Mouse (Mus musculus): ENCODE results near the gene Smdt1. TPM values are rescaled to one million over a fixed set of nuclear protein-coding genes. Genes with fewer than 3 reads are reported as not detected.

Gene Smdt1
- polyA plus RNA-seq, 1 experiment from 2014 or later = 175 TPM

- no peaks in the 10 kb centered on the region for H3K36me3 ChIP-seq (ENCODE audit: control insufficient read depth, insufficient read depth)
- H3K4me1 ChIP-seq (ENCODE audit: control insufficient read depth, low read depth, low read length) = no peaks in the 10 kb centered on the region
- H3K4me3 ChIP-seq (ENCODE audit: low read depth, low read length) = no peak overlapping the region
- no peak overlapping the region for H3K4me2 ChIP-seq (ENCODE audit: low read depth, low read length)
- H3K27me3 ChIP-seq (ENCODE audit: control insufficient read depth, insufficient read depth, low read depth, low read length) = no peaks in the 10 kb centered on the region
- no peak overlapping the region for H3K27ac ChIP-seq (ENCODE audit: low read length)
- no peaks in the 10 kb centered on the region for H3K9me3 ChIP-seq (replicated peaks; ENCODE audit: control insufficient read depth, low read length)
- ATAC-seq (ENCODE audit: low read depth) = no peak
- H3K9ac ChIP-seq (ENCODE audit: low read depth, low read length) = no peak overlapping the region
- WGBS (ENCODE audit: insufficient replicate concordance) = 79% methylated on average over 5 of the region's 5 CpGs
Observed at GRCm38 (mm10) chr15:82374437-82374836, 35.7 kb downstream of the Smdt1 start.

DNA sequence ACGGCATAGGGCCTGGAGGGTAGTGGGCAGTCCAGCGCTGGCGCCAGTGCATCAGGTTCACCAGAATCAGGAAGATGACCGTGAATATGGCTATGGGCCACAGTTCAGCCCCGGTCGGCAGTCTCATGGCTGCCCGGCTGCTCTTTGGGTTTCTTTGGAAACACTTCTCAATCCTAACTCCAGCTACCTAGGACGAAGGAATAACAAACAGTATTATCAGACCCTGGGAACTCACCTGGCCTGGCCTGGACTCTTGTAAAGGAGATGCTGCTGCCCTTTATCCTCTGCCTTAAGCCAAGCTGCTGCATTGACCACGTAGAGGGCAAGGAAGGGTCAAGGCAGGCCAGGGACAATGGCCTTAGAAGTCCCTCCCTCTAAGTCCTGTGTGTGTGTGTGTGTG is 37.1 kb downstream of the Smdt1 start:
- Histone ChIP-seq H3K4me2 (ENCODE audit: low read depth, low read length) (no peak overlapping the region), H3K9ac (ENCODE audit: low read depth, low read length) (no peak overlapping the region), H3K9me3 (replicated peaks; ENCODE audit: control insufficient read depth, low read length) (no peaks in the 10 kb centered on the region), H3K27ac (ENCODE audit: low read length) (no peak overlapping the region), H3K27me3 (ENCODE audit: control insufficient read depth, insufficient read depth, low read depth, low read length) (no peaks in the 10 kb centered on the region), H3K4me3 (ENCODE audit: low read depth, low read length) (no peak overlapping the region), H3K4me1 (ENCODE audit: control insufficient read depth, low read depth, low read length) (no peaks in the 10 kb centered on the region; the same call in none of the 2 replicates), H3K36me3 (ENCODE audit: control insufficient read depth, insufficient read depth) (no peaks in the 10 kb centered on the region)
- no peak for ATAC-seq (ENCODE audit: low read depth)
- 73% methylated on average over 9 of the region's 9 CpGs for WGBS (ENCODE audit: insufficient replicate concordance)

GRCm38 (mm10) chr15:82376393-82377138 is 37.8 kb downstream of the Smdt1 start:
- Histone ChIP-seq H3K4me1 (ENCODE audit: control insufficient read depth, low read depth, low read length) (no peaks in the 10 kb centered on the region; the same call in none of the 2 replicates), H3K9me3 (replicated peaks; ENCODE audit: control insufficient read depth, low read length) (no peaks in the 10 kb centered on the region), H3K9ac (ENCODE audit: low read depth, low read length) (no peak overlapping the region), H3K27ac (ENCODE audit: low read length) (no peak overlapping the region), H3K36me3 (ENCODE audit: control insufficient read depth, insufficient read depth) (no peaks in the 10 kb centered on the region), H3K4me2 (ENCODE audit: low read depth, low read length) (no peak overlapping the region), H3K4me3 (ENCODE audit: low read depth, low read length) (no peak overlapping the region), H3K27me3 (ENCODE audit: control insufficient read depth, insufficient read depth, low read depth, low read length) (no peaks in the 10 kb centered on the region)
- WGBS (ENCODE audit: insufficient replicate concordance) = 65% methylated on average over 17 of the region's 17 CpGs
- ATAC-seq (ENCODE audit: low read depth) = no peak

DNA sequence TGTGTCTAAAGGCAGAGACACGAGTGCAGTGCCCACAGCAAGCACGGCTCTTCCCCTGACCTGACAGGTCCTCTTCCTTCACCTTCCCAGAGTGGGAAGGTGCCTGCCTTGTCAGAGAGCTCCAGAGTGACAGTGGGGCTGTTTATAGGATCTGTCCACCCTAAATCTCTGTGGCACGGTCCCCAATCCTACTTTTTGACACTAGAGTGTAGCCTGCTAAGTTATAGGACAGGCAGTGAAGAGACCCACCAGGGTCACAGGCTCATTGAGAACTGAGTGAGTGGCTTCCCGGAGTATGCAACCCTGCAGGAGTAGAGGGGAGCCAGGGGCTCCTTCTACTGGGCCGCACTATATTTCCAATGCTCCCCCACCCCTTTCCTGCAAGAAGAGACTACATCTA is 38.9 kb downstream of the Smdt1 start:
- Histone ChIP-seq H3K9me3 (replicated peaks; ENCODE audit: control insufficient read depth, low read length) (no peaks in the 10 kb centered on the region), H3K4me2 (ENCODE audit: low read depth, low read length) (peak overlapping the region; percentile 46; the same call in 1 of the 2 replicates), H3K27ac (ENCODE audit: low read length) (peak overlapping the region; percentile 4; the same call in 1 of the 2 replicates), H3K4me1 (ENCODE audit: control insufficient read depth, low read depth, low read length) (no peaks in the 10 kb centered on the region; the same call in none of the 2 replicates), H3K27me3 (ENCODE audit: control insufficient read depth, insufficient read depth, low read depth, low read length) (no peaks in the 10 kb centered on the region), H3K9ac (ENCODE audit: low read depth, low read length) (no peak overlapping the region), H3K36me3 (ENCODE audit: control insufficient read depth, insufficient read depth) (no peaks in the 10 kb centered on the region), H3K4me3 (ENCODE audit: low read depth, low read length) (no peak overlapping the region)
- no peak for ATAC-seq (ENCODE audit: low read depth)
- WGBS (ENCODE audit: insufficient replicate concordance) = 50% methylated on average over 5 of the region's 5 CpGs

GRCm38 (mm10) chr15:82378261-82379180 is 39.8 kb downstream of the Smdt1 start:
- Histone ChIP-seq H3K4me2 (ENCODE audit: low read depth, low read length) (peak overlapping the region; percentile 46), H3K4me1 (ENCODE audit: control insufficient read depth, low read depth, low read length) (no peaks in the 10 kb centered on the region; the same call in none of the 2 replicates), H3K36me3 (ENCODE audit: control insufficient read depth, insufficient read depth) (no peaks in the 10 kb centered on the region), H3K4me3 (ENCODE audit: low read depth, low read length) (peak overlapping the region; percentile 22), H3K9me3 (replicated peaks; ENCODE audit: control insufficient read depth, low read length) (no peaks in the 10 kb centered on the region), H3K27ac (ENCODE audit: low read length) (peak overlapping the region; percentile 77), H3K27me3 (ENCODE audit: control insufficient read depth, insufficient read depth, low read depth, low read length) (no peaks in the 10 kb centered on the region), H3K9ac (ENCODE audit: low read depth, low read length) (no peak overlapping the region)
- no peak for ATAC-seq (ENCODE audit: low read depth)
- WGBS (ENCODE audit: insufficient replicate concordance) = 50% methylated on average over 15 of the region's 15 CpGs

DNA sequence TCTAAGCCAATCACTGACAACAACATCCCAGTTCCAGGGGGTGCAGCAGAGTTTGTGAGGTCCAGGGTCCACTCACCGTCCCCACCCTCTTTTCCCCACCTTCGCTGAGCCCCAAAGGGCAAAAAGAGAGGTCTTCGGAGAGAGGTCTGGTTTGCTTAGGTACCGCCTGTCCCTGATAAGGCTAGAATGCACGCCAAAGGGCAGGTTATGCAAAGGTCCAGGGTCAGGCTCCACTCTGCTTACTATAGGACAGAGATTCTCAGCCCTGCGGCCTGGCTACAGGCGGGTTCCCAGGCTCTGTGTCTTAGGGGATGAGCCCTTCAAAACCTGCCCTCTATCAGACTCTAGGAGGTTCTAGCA is 40.7 kb downstream of the Smdt1 start:
- H3K36me3 ChIP-seq (ENCODE audit: control insufficient read depth, insufficient read depth) = no peaks in the 10 kb centered on the region
- H3K4me3 ChIP-seq (ENCODE audit: low read depth, low read length) = peak overlapping the region; percentile 52
- WGBS (ENCODE audit: insufficient replicate concordance) = 20% methylated on average over 7 of the region's 7 CpGs
- H3K9ac ChIP-seq (ENCODE audit: low read depth, low read length) = peak overlapping the region; percentile 59; the same call in 1 of the 2 replicates
- peak; percentile 84 for ATAC-seq (ENCODE audit: low read depth)
- peak overlapping the region; percentile 51 for H3K4me2 ChIP-seq (ENCODE audit: low read depth, low read length)
- no peaks in the 10 kb centered on the region for H3K27me3 ChIP-seq (ENCODE audit: control insufficient read depth, insufficient read depth, low read depth, low read length)
- no peaks in the 10 kb centered on the region for H3K9me3 ChIP-seq (replicated peaks; ENCODE audit: control insufficient read depth, low read length)
- H3K27ac ChIP-seq (ENCODE audit: low read length) = peak overlapping the region; percentile 77
- no peaks in the 10 kb centered on the region; the same call in none of the 2 replicates for H3K4me1 ChIP-seq (ENCODE audit: control insufficient read depth, low read depth, low read length)

DNA sequence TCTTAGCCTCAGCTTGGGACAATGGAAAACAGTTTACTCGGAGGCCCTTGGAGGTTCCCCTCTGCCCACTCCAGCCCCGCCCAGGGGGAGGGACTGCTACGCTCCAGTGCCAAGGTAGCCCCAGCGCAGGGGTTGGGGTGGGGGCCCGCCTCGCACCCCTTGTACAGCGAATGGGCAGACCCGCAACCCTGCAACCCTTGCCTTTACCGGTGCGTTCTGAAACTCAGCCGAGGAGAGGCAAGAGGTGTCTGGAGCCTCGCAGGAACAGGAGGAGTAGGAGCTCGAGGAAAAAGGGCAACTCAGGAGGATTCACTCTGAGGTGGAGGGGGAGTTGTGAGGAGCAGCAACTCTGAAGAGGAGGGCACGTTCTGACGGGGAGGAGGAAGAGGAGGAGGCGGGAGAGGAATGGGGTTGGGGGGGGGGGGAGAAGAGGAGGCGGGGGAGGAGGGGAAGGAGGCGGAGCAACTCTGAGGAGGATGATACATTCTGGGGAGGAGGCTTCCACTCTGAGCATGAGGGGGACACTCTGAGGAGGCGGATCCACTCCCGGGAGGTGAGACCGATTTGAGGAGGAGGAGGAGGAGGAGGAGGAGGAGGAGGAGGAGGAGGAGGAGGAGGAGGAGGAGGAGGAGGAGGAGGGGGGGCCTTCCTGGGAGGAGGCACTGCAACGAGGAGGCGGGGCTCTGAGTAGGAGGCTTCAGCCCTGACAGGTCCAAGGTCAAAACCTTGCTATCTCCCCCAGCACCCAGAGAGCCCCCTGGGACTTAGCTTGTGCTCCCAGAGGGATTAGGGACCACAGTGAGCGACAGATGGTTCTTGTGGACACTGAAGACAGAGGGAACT is 41.3 kb downstream of the Smdt1 start, which contains the start of gene Cyp2d22:
Gene Cyp2d22, minus strand, starts transcription at position 390 of the 843 bp plus-strand sequence.
- Histone ChIP-seq H3K27me3 (ENCODE audit: control insufficient read depth, insufficient read depth, low read depth, low read length) (no peaks in the 10 kb centered on the region), H3K9ac (ENCODE audit: low read depth, low read length) (peak within 1 kb of the TSS; percentile 59), H3K4me3 (ENCODE audit: low read depth, low read length) (peak within 1 kb of the TSS; percentile 52), H3K4me2 (ENCODE audit: low read depth, low read length) (peak within 1 kb of the TSS; percentile 51), H3K27ac (ENCODE audit: low read length) (peak within 1 kb of the TSS; percentile 77), H3K36me3 (ENCODE audit: control insufficient read depth, insufficient read depth) (no peaks in the 10 kb centered on the region), H3K9me3 (replicated peaks; ENCODE audit: control insufficient read depth, low read length) (no peaks in the 10 kb centered on the region), H3K4me1 (ENCODE audit: control insufficient read depth, low read depth, low read length) (no peaks in the 10 kb centered on the region; the same call in none of the 2 replicates)
- peak; percentile 57 for ATAC-seq (ENCODE audit: low read depth)
- WGBS (ENCODE audit: insufficient replicate concordance) = 3% methylated on average over 21 of the region's 24 CpGs

DNA sequence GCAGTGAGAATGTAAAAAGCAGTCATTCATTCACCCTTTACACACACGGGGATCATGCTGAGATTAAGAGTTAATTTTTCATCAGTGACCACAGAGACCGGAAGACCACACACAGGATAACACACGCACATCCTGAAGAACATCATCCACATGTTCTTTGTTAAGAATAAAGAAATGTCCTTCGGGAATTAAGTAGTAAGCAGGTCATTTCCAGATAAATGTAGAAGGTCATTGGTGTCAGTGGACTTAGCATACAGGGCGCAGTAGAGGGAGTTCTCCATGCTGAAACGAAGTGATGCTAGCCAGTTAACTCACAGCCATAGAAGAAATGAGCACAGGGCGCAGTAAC is 41.9 kb downstream of the Smdt1 start:
- WGBS (ENCODE audit: insufficient replicate concordance) = 36% methylated on average over 7 of the region's 7 CpGs
- Histone ChIP-seq H3K27me3 (ENCODE audit: control insufficient read depth, insufficient read depth, low read depth, low read length) (no peaks in the 10 kb centered on the region), H3K4me3 (ENCODE audit: low read depth, low read length) (peak overlapping the region; percentile 30; the same call in 1 of the 2 replicates), H3K27ac (ENCODE audit: low read length) (peak overlapping the region; percentile 69), H3K9me3 (replicated peaks; ENCODE audit: control insufficient read depth, low read length) (no peaks in the 10 kb centered on the region), H3K9ac (ENCODE audit: low read depth, low read length) (no peak overlapping the region), H3K4me2 (ENCODE audit: low read depth, low read length) (peak overlapping the region; percentile 36), H3K36me3 (ENCODE audit: control insufficient read depth, insufficient read depth) (no peaks in the 10 kb centered on the region), H3K4me1 (ENCODE audit: control insufficient read depth, low read depth, low read length) (no peaks in the 10 kb centered on the region; the same call in none of the 2 replicates)
- no peak for ATAC-seq (ENCODE audit: low read depth)
